Mouse (Mus musculus) heart, postnatal 0 days (tissue): Measurements from ENCODE around the gene Tmem150a. TPM values are rescaled to one million over a fixed set of nuclear protein-coding genes. Genes with fewer than 3 reads are reported as not detected.

ENCODE experiments used
- ATAC-seq: fragments of 200-750 bp; cut with Nextera tagmentation; 2 replicates; pipeline ENCODE4 v1.8.0; 2017; ENCODE audit warnings: low read depth, moderate number of reproducible peaks, moderate library complexity; ENCODE audit not compliant: insufficient read depth
- DNase-seq: peaks from one replicate; pipeline ENCODE4 v3.0.0-alpha.2; 2016; ENCODE audit warnings: low spot score
- H3K27ac ChIP-seq: fragments of 300-500 bp; sonication (generic); 2 replicates; pipeline ENCODE4 v1.5.1; 2014; ENCODE audit warnings: low read depth, mild to moderate bottlenecking
- H3K27me3 ChIP-seq: fragments of 300-500 bp; sonication (generic); 2 replicates; pipeline ENCODE4 v1.6.1; 2014; ENCODE audit warnings: low read length, mixed read lengths; ENCODE audit not compliant: control insufficient read depth, insufficient read depth
- H3K36me3 ChIP-seq: fragments of 300-500 bp; sonication (generic); replicated peaks from 2 replicates; pipeline ENCODE4 v1.6.1; 2014; ENCODE audit warnings: low read length, mixed read lengths; ENCODE audit not compliant: control insufficient read depth, insufficient read depth
- H3K4me1 ChIP-seq: fragments of 300-500 bp; sonication (generic); 2 replicates; pipeline ENCODE4 v1.6.1; 2014; ENCODE audit warnings: antibody characterized with exemption; ENCODE audit not compliant: control insufficient read depth, insufficient read depth
- H3K4me2 ChIP-seq: fragments of 300-500 bp; sonication (generic); 2 replicates; pipeline ENCODE4 v1.6.1; 2014; ENCODE audit warnings: low read depth, mild to moderate bottlenecking, low read length, moderate library complexity
- H3K4me3 ChIP-seq: fragments of 300-500 bp; sonication (generic); 2 replicates; pipeline ENCODE4 v1.5.1; 2014; ENCODE audit warnings: low read depth, low read length
- H3K9ac ChIP-seq: fragments of 300-500 bp; sonication (generic); replicated peaks from 2 replicates; pipeline ENCODE4 v1.6.1; 2014; ENCODE audit warnings: low read depth, low read length, mixed read lengths
- H3K9me3 ChIP-seq: fragments of 300-500 bp; sonication (generic); replicated peaks from 2 replicates; pipeline ENCODE4 v1.6.1; 2016; ENCODE audit warnings: low read length; ENCODE audit not compliant: control insufficient read depth
- CTCF ChIP-seq: IDR thresholded peaks from 2 replicates; pipeline ENCODE4 v1.5.1; 2016; ENCODE audit warnings: antibody characterized with exemption, control low read depth, low read depth
- EP300 ChIP-seq: IDR thresholded peaks from 2 replicates; pipeline ENCODE4 v1.6.1; 2016; ENCODE audit warnings: antibody characterized with exemption, low read depth
- WGBS: fragments of 180-500 bp; shearing (Covaris S2); extraction: QIAGEN DNeasy Blood & Tissue Kit; methylation state at CpG from one replicate; pipeline ENCODE4 v1.1.7; 2014; 5-methylcytosine and 5-hydroxymethylcytosine counted together
- polyA plus RNA-seq: library from polyadenylated mRNA; unstranded; fragments of >200 nt; fragmentation: Nextera tagmentation; extraction: Ambion mirVana; gene quantifications from 2 replicates; pipeline ENCODE4 v1.2.1, GENCODE M21; 2015
- total RNA-seq: library from RNA; depleted of rRNA; stranded (reverse); fragments of >200 nt; gene quantifications from 2 replicates; pipeline ENCODE4 v1.2.3, GENCODE M21; 2014; ENCODE audit warnings: low replicate concordance

The Tmem150a gene
- total and polyA plus RNA-seq, 2 experiments from 2014 or later: 8.0 to 23.2 TPM

- TF ChIP-seq CTCF: no peak
- TF ChIP-seq EP300: no peak
- Histone ChIP-seq H3K4me3 (no peak overlapping the region), H3K27ac (no peak overlapping the region), H3K36me3 (peaks cover 30% of the 10 kb centered on the region), H3K9me3 (no peaks in the 10 kb centered on the region), H3K27me3 (no peaks in the 10 kb centered on the region), H3K4me1 (0 out of 2 replicates have a peak, but pooled peaks cover 9% of the 10 kb centered on the region), H3K9ac (no peak overlapping the region), H3K4me2 (no peak overlapping the region)
- no peak for ATAC-seq
- WGBS: 73% methylated on average over 6 of the region's 6 CpGs
- peak; percentile 20 for DNase-seq
These were observed 27.2 kb downstream of the Tmem150a start for GRCm38 (mm10) chr6:72382494-72382893.

- DNase-seq (no peak), ATAC-seq (no peak)
- Histone ChIP-seq H3K36me3 (peaks cover 32% of the 10 kb centered on the region), H3K9me3 (no peaks in the 10 kb centered on the region), H3K27me3 (no peaks in the 10 kb centered on the region), H3K4me3 (no peak overlapping the region), H3K9ac (no peak overlapping the region), H3K27ac (no peak overlapping the region), H3K4me1 (0 out of 2 replicates have a peak, but pooled peaks cover 9% of the 10 kb centered on the region), H3K4me2 (no peak overlapping the region)
- WGBS: 83% methylated on average over 6 of the region's 6 CpGs
- TF ChIP-seq EP300 (no peak), CTCF (no peak)
These were observed 28.0 kb downstream of the Tmem150a start for GRCm38 (mm10) chr6:72383142-72383820.

- Histone ChIP-seq H3K27ac (no peak overlapping the region), H3K9ac (no peak overlapping the region), H3K4me2 (no peak overlapping the region), H3K36me3 (peaks cover 32% of the 10 kb centered on the region), H3K4me3 (no peak overlapping the region), H3K9me3 (no peaks in the 10 kb centered on the region), H3K4me1 (peaks cover 11% of the 10 kb centered on the region), H3K27me3 (no peaks in the 10 kb centered on the region)
- ATAC-seq: no peak
- no peak for TF ChIP-seq EP300
- WGBS: 89% methylated on average over 7 of the region's 7 CpGs
- DNase-seq: no peak
These were observed 28.7 kb downstream of the Tmem150a start for GRCm38 (mm10) chr6:72383952-72384351.

GRCm38 (mm10) chr6:72385258-72385657, 30.0 kb downstream of the Tmem150a start:
- no peak overlapping the region for H3K4me2 ChIP-seq
- ATAC-seq (no peak), DNase-seq (no peak)
- H3K4me1 ChIP-seq: peaks cover 9% of the 10 kb centered on the region
- no peaks in the 10 kb centered on the region for H3K27me3 ChIP-seq
- no peak overlapping the region for H3K9ac ChIP-seq
- TF ChIP-seq EP300 (no peak), CTCF (no peak)
- 56% methylated on average over 4 of the region's 4 CpGs for WGBS
- H3K9me3 ChIP-seq: no peaks in the 10 kb centered on the region
- H3K27ac ChIP-seq: no peak overlapping the region
- peaks cover 32% of the 10 kb centered on the region for H3K36me3 ChIP-seq
- H3K4me3 ChIP-seq: no peak overlapping the region

GRCm38 (mm10) chr6:72386561-72386960, 31.3 kb downstream of the Tmem150a start:
- WGBS: 85% methylated on average over 2 of the region's 2 CpGs

GRCm38 (mm10) chr6:72387816-72388215, 32.6 kb downstream of the Tmem150a start:
- Histone ChIP-seq H3K4me3 (no peak overlapping the region), H3K9ac (no peak overlapping the region), H3K4me1 (peaks cover 17% of the 10 kb centered on the region), H3K27me3 (no peaks in the 10 kb centered on the region), H3K36me3 (peaks cover 32% of the 10 kb centered on the region), H3K27ac (no peak overlapping the region), H3K9me3 (no peaks in the 10 kb centered on the region), H3K4me2 (no peak overlapping the region)
- TF ChIP-seq CTCF (no peak), EP300 (no peak)
- DNase-seq (no peak), ATAC-seq (no peak)
- 95% methylated on average over 3 of the region's 3 CpGs for whole genome bisulfite sequencing

More at GRCm38 (mm10) chr6:72386561-72386960, 31.3 kb downstream of the Tmem150a start:
- Histone ChIP-seq H3K27ac (no peak overlapping the region), H3K4me2 (no peak overlapping the region), H3K36me3 (peaks cover 32% of the 10 kb centered on the region), H3K9ac (no peak overlapping the region), H3K27me3 (no peaks in the 10 kb centered on the region), H3K9me3 (no peaks in the 10 kb centered on the region), H3K4me3 (no peak overlapping the region), H3K4me1 (peaks cover 17% of the 10 kb centered on the region)
- ATAC-seq (no peak), DNase-seq (no peak)
- TF ChIP-seq EP300 (no peak), CTCF (no peak)
